Mouse (Mus musculus) adrenal gland, postnatal 25 days (tissue): ENCODE results near the gene Sox13. TPM values are rescaled to one million over a fixed set of nuclear protein-coding genes. Genes with fewer than 3 reads are reported as not detected.

ENCODE experiments used
- DNase-seq: peaks from one replicate; pipeline ENCODE4 v3.0.0; 2021; ENCODE audit warnings: mixed read lengths
- total RNA-seq: library from RNA; stranded (reverse); gene quantifications from 2 replicates; pipeline ENCODE4 v1.2.3, GENCODE M21; 2021

Gene Sox13
- total RNA-seq, 1 experiment from 2014 or later = 20.0 TPM

GRCm38 (mm10) chr1:133400014-133400725 lies 24.0 kb downstream of the Sox13 start:
- no peak for DNase-seq

GRCm38 (mm10) chr1:133397483-133398237 lies 26.5 kb downstream of the Sox13 start:
- DNase-seq = no peak

GRCm38 (mm10) chr1:133397094-133397482 lies 27.1 kb downstream of the Sox13 start:
- DNase-seq = no peak

- no peak for DNase-seq
Observed at GRCm38 (mm10) chr1:133396693-133397092, 27.5 kb downstream of the Sox13 start.

- DNase-seq = no peak
Observed at GRCm38 (mm10) chr1:133394702-133395101, 29.5 kb downstream of the Sox13 start.

- DNase-seq = no peak
Observed at GRCm38 (mm10) chr1:133387539-133388268, 36.5 kb downstream of the Sox13 start.

GRCm38 (mm10) chr1:133386209-133386608 lies 38.0 kb downstream of the Sox13 start:
- no peak for DNase-seq

- DNase-seq = peak; percentile 71
Observed at GRCm38 (mm10) chr1:133385506-133385905, 38.7 kb downstream of the Sox13 start.

- DNase-seq = no peak
Observed at GRCm38 (mm10) chr1:133383157-133383783, 40.9 kb downstream of the Sox13 start.

- DNase-seq = no peak
Observed at GRCm38 (mm10) chr1:133382552-133383155, 41.5 kb downstream of the Sox13 start.

GRCm38 (mm10) chr1:133382008-133382407 lies 42.2 kb downstream of the Sox13 start:
- DNase-seq = peak; percentile 66

GRCm38 (mm10) chr1:133380347-133381065 lies 43.7 kb downstream of the Sox13 start:
- no peak for DNase-seq

- no peak for DNase-seq
Observed at GRCm38 (mm10) chr1:133379986-133380320, 44.2 kb downstream of the Sox13 start.

GRCm38 (mm10) chr1:133379254-133379985 lies 44.8 kb downstream of the Sox13 start:
- DNase-seq = no peak

GRCm38 (mm10) chr1:133377547-133377946 lies 46.6 kb downstream of the Sox13 start:
- no peak for DNase-seq

- no peak for DNase-seq
Observed at GRCm38 (mm10) chr1:133375696-133376346, 48.4 kb downstream of the Sox13 start.

GRCm38 (mm10) chr1:133372113-133372512 lies 52.1 kb downstream of the Sox13 start:
- DNase-seq = peak; percentile 43

GRCm38 (mm10) chr1:133371431-133371830 lies 52.7 kb downstream of the Sox13 start:
- no peak for DNase-seq

- no peak for DNase-seq
Observed at GRCm38 (mm10) chr1:133370352-133370751, 53.8 kb downstream of the Sox13 start.

- peak; percentile 25 for DNase-seq
Observed at GRCm38 (mm10) chr1:133368644-133369043, 55.5 kb downstream of the Sox13 start.
